ENCODE assay signal across 26 mouse cellular contexts in genomic region chr1:71272077-71272476, GRCm38 (mm10).
A peak's percentile ranks its signal among the peaks of the same experiment; 100 is the strongest.
DNase-seq lines count a peak whose midpoint lies in the region; ATAC-seq and TF ChIP-seq lines count a peak whose summit lies in the region.
"Had no signal": no experiment of that assay in that cellular context is flagged by ENCODE, and none has a peak within 500 bp of the region (broad histone marks: within the 10 kb centered on the region; RNA-seq: fewer than 3 reads in every experiment).

No protein-coding gene starts in this region.

- no peak overlapping the region for H3K4me3 ChIP-seq in heart, embryonic 14.5 days (ENCODE audit: control insufficient read depth in 1 of 2, insufficient read depth in 1 of 2, low read depth in 1 of 2, low read length in 2 of 2)
- H3K4me3 ChIP-seq in cortical plate, adult 2 months (ENCODE audit: insufficient read depth, low read length), result peak overlapping the region; percentile 26
- no peak overlapping the region for H3K4me3 ChIP-seq in gastrocnemius, adult 2 months
- H3K4me3 ChIP-seq: embryonic facial prominence, embryonic 12.5 days; midbrain, embryonic 10.5 days; myocyte; neural tube, embryonic 13.5 days had no signal

- 0 out of 2 replicates have a peak overlapping the region, but pooled peaks have one; percentile 13 for H3K4me2 ChIP-seq in heart, embryonic 14.5 days (ENCODE audit: low read length)
- H3K4me2 ChIP-seq: embryonic facial prominence, embryonic 12.5 days; heart, embryonic 11.5 days; hindbrain, embryonic 14.5 days; neural tube, embryonic 13.5 days had no signal

- no peak for TF ChIP-seq POLR2A in cortical plate, adult 2 months (IDR thresholded peaks at IDR 0.05; ENCODE audit: extremely low read depth, insufficient read depth, low read length)

- no peak overlapping the region for H3K9ac ChIP-seq in heart, embryonic 14.5 days (ENCODE audit: low read length)
- H3K9ac ChIP-seq: embryonic facial prominence, embryonic 12.5 days; hindbrain, embryonic 14.5 days; neural tube, embryonic 13.5 days had no signal

- no peak for TF ChIP-seq CTCF in cortical plate, adult 2 months (IDR thresholded peaks at IDR 0.05; ENCODE audit: extremely low read depth, insufficient read depth, low read length)
- TF ChIP-seq CTCF in gastrocnemius, adult 2 months (IDR thresholded peaks at IDR 0.05), result no peak

- 39% methylated on average over 8 of the region's 8 CpGs for WGBS in heart, embryonic 14.5 days

- no peak overlapping the region for H3K27ac ChIP-seq in heart, embryonic 14.5 days (replicated peaks in 1 of 2; ENCODE audit: control insufficient read depth in 1 of 2, insufficient read depth in 1 of 2, low read depth in 2 of 2, low read length in 2 of 2)
- no peak overlapping the region for H3K27ac ChIP-seq in cortical plate, adult 2 months (ENCODE audit: insufficient read depth, low read length)
- no peak overlapping the region for H3K27ac ChIP-seq in gastrocnemius, adult 2 months
- H3K27ac ChIP-seq: embryonic facial prominence, embryonic 12.5 days; hindbrain, embryonic 14.5 days; kidney, postnatal 0 days; midbrain, embryonic 10.5 days; neural tube, embryonic 13.5 days had no signal

- no peak for ATAC-seq in heart, embryonic 14.5 days (ENCODE audit: insufficient number of reproducible peaks, insufficient read depth, low FRiP score, low read depth)
- ATAC-seq: lung, postnatal 0 days; midbrain, embryonic 16.5 days had no signal

- H3K4me1 ChIP-seq in heart, embryonic 14.5 days (ENCODE audit: control insufficient read depth in 2 of 2, insufficient read depth in 2 of 2, low read length in 2 of 2), result peaks cover 2 to 6% of the 10 kb centered on the region in 2 experiments; a peak in 2 of 4 replicates
- H3K4me1 ChIP-seq in cortical plate, adult 2 months (ENCODE audit: control insufficient read depth, insufficient read depth, low read length), result no peaks in the 10 kb centered on the region
- H3K4me1 ChIP-seq: embryonic facial prominence, embryonic 12.5 days; midbrain, embryonic 10.5 days; neural tube, embryonic 13.5 days had no signal

- H3K27me3 ChIP-seq in heart, embryonic 14.5 days (ENCODE audit: control insufficient read depth, insufficient read depth, low read length), result no peaks in the 10 kb centered on the region
- H3K27me3 ChIP-seq: embryonic facial prominence, embryonic 12.5 days; neural tube, embryonic 13.5 days had no signal

- intact Hi-C loops in heart, postnatal 10 days (cut with DNase I), result no loop called here
- intact Hi-C loops in left cerebral cortex, postnatal 14 days (cut with DNase I), result loop anchor here (5.0 kb wide), 1 partner anchor 235 kb away; no protein-coding TSS in a partner anchor
- intact Hi-C loops in left cerebral cortex, postnatal 4 days (cut with DNase I), result no loop called here
- intact Hi-C loops in gastrocnemius, adult 2 months (cut with DNase I), result no loop called here

- H3K9me3 ChIP-seq in heart, embryonic 14.5 days (ENCODE audit: control insufficient read depth, low read length), result no peaks in the 10 kb centered on the region
- H3K9me3 ChIP-seq: embryonic facial prominence, embryonic 12.5 days; midbrain, embryonic 10.5 days; neural tube, embryonic 13.5 days had no signal

- no peak for DNase-seq in heart, postnatal 10 days
- peak; percentile 16 to 37 for DNase-seq in left cerebral cortex, postnatal 14 days (ENCODE audit: low spot score in 2 of 2)
- DNase-seq in left cerebral cortex, postnatal 4 days, result no peak
- DNase-seq in brain, adult 2 months (ENCODE audit: low read depth, low spot score), result peak; percentile 54
- no peak for DNase-seq in gastrocnemius, adult 2 months
- DNase-seq: adrenal gland, adult 8-10 months; cerebellum, adult 18-20 months; cerebellum, postnatal 14 days; gastrocnemius, postnatal 14 days; heart, adult 11 months; kidney, adult 2 months; layer of hippocampus, postnatal 36 days; retina, postnatal 1 day; spleen, adult 18-20 months; thymus, postnatal 14 days had no signal

- no peaks in the 10 kb centered on the region for H3K36me3 ChIP-seq in heart, embryonic 14.5 days (ENCODE audit: control insufficient read depth, insufficient read depth, low read length)
- H3K36me3 ChIP-seq: embryonic facial prominence, embryonic 12.5 days; midbrain, embryonic 10.5 days; neural tube, embryonic 13.5 days had no signal

Comparison
In these comparisons a context has a peak if more than half of its experiments do, and no peak if none do; other contexts are left out.
1. DNase-seq: peak in left cerebral cortex, postnatal 14 days (2 of 2) and brain, adult 2 months (single experiment); none in heart, postnatal 10 days (0 of 2), left cerebral cortex, postnatal 4 days (single experiment) and gastrocnemius, adult 2 months (single experiment).